Mouse (Mus musculus) megakaryocyte, adult 5-6 weeks (primary cell): ENCODE data around the gene 1700016C15Rik. TPM values are rescaled to one million over a fixed set of nuclear protein-coding genes. Genes with fewer than 3 reads are reported as not detected.

Experiments
- ATAC-seq: 2 replicates; pipeline ENCODE4 v1.8.0; 2016; ENCODE audit warnings: mild to moderate bottlenecking, inconsistent platforms; ENCODE audit not compliant: poor library complexity, severe bottlenecking
- total RNA-seq, 2 experiments: library from RNA; stranded (forward) in 1 of 2; stranded (reverse) in 1 of 2; fragments of 153-499, 151-499 nt in 1 of 2; fragments of 221-1000, 200-1000 nt in 1 of 2; gene quantifications; 2 replicates each; pipeline versions ENCODE4 v1.2.3 to v1.2.4; 2015 to 2017

1700016C15Rik gene
- total RNA-seq, 2 experiments from 2014 or later = not detected

DNA sequence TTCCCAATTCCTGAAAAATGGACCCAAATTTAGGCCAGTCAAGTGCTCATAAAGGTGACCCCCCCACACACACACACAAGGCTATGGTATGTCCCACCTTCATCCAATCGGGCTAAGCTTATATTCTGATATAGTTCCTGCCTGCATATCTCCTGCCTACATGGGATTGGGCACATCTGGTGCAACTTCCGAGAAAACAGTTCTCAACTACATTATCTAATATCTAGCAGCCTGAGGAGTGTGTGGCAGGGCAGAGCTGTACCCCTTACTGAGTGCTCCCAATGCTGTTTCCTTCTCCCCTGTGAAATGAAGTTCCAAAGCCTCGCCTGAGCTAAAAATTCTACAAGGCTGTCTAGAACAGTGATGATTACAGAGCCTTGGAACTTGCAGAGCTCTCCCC is 13.2 kb upstream of the 1700016C15Rik start:
- ATAC-seq = no peak

DNA sequence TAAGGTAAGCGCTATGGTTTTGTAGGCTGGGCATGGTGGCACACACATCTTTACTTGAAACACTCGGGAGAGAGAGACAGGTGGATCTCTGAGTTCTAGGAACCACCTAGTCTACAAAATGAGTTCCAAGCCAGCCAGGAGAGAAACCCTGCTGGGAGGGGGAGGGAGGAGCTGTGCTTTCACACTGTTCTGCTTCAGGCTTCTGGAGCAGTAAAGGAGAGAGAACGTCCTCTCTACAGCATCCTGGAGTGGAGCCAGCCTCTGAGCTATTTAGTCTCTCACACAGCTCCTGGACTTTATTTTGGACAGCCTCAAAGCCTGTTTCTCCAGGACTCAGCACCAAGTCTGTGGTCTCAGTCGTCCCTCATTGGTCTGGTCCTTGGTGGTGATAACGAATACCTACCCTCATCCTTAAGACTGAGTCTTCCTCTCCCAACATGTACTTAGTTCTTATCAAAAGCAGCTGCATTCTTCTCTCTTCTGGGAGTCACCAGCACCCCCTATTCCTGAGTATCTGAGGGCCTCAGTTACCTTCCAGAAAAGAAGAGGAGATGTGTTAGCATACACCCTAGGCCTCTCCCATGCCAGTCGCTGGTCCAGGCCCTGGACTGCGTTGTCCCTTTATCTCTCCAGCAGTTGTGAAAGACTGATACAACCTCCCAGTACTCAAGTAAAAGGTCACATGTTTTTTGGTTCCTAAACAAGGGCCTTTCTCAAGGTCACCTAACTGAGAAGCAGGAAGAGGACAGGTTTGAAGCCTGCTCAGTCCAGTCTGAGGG is 12.4 kb upstream of the 1700016C15Rik start:
- ATAC-seq = no peak

DNA sequence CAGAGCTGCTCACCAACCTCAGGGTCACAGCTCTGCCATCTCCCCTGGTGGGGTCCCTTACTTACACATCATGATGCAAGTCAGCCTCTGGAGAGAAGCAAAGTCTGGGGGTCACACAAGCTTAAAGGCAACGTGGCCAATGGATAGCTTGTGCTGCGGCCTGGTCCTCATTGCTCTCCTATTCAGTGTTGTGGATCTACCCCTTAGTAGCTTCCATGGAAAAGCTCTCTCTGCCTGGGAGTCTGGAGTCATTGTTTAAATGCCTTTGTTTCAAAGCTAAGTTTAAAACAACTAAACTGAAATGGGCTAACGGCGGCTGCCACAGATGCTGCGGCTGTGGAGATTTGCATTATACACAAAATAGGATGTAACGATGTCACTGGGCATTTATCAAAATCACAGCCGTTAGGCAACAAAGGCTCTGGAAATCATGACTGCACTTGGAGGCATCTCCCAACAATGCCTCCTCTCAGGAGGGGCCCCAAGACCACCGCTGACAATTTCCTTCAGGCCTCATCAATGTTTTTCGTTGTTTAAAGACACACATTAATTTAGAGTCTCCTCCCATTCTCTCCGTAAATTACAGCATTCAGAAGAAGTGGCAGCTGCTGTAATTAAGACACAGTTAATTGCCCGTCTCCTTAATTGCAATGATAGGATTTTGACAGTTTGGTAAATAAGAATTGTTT is 11.1 kb upstream of the 1700016C15Rik start:
- ATAC-seq = no peak

DNA sequence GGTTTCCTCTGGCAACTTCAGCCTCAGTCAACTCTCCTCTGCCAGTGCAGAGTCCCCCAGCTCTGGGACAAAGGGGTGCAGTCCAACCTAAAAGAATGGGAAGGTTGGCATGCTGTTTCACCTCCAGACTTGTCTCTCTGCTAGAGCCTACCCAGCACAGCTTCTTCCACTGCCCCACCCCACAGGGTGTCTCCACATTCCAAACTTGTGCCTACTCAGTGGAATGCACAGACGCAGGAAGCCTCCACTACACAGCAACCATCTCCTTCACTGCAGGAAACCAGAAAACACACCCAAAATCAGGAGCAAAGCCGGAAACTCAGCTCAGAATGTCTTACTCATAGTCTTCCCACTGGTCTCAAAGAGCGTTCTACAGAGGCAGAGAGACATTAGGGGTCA is 10.6 kb upstream of the 1700016C15Rik start:
- no peak for ATAC-seq

DNA sequence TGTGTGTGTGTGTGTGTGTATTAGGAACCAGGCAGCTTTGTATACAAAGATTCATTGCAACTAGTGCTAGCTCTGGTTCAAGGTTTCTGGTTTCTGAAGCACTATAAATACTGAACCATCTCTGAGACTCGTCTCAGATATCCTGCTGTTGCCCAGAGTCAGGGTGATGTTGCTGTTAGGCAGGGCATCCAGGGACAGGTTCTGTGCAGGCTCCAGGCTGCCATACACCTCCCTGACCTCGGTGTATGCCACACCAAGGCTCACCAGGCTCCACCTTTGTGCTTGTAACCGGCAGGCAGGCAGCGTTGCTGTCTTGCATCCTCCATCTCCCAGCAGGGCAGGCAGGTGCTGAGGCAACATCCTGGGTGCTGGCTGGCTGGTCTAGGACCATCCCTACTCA is 5.8 kb upstream of the 1700016C15Rik start:
- no peak for ATAC-seq

DNA sequence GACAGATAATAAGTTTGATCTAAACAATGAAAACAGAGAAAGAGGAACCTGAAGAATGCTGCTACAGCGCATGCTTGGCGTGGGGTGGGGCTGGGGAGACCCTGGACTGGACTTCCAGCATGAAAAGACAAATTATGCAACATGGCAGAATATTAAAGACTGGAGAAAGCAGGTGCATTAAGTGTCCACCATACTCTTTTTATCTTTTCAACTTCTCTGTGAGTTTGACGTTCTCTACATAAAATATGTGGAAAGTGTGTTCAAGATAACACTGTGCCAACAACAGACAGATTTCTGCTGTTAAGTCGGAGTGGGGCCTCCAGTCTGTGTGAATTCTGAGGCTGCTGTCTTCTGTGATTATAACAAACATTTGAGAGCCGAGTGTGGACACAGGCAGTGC is 2.7 kb upstream of the 1700016C15Rik start:
- peak; percentile 45; the same call in 1 of the 2 replicates for ATAC-seq

DNA sequence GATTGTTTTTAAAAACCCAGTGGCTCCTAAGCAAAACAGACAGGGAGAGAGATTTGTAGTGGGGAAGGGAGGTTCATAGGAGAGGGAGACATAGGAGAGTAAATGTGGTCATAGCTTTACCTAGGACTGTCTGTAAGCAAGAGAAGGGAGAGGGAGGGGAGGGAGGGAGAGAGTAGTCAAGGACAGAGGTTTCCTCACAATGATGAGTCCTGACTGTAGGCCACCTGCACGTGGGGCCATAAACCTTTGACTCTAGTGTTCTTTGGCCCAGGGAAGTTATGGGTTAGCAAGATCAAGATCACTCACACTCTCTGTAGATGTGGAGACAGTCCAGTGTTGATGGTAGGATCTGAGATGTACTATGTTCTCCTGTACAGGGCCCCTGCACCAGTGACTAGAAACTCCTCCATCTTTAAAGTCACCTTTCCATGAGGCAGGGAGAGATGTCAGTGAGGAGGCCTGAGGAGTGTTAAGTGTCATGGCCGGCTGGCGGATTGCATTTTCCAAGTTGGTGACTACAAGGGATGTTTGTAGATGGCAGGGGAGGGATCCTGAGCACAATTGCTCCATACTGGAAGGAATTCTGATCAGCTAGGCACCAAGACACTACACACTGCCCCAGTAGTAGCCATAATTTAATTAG is 1.6 kb upstream of the 1700016C15Rik start:
- ATAC-seq = no peak

DNA sequence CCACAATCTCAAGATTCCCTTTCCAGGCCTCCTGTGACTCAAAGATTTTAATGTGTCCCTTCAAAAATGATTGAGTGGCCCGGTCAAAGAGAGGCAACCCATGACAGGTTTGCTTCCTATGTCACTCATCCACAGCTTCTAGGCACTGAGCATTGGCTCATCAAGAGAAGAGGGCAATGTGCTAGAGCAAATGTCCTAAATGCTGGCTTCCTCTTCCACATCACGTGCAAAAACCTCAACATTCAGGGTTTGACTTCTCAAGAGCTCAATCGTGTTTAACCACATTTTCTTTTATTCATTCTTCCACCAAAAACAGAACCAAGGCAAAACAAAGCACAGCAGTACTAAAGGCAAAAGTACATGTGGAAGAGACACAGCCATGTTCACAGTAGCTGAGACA is 2.4 kb downstream of the 1700016C15Rik start:
- ATAC-seq = peak; percentile 65

DNA sequence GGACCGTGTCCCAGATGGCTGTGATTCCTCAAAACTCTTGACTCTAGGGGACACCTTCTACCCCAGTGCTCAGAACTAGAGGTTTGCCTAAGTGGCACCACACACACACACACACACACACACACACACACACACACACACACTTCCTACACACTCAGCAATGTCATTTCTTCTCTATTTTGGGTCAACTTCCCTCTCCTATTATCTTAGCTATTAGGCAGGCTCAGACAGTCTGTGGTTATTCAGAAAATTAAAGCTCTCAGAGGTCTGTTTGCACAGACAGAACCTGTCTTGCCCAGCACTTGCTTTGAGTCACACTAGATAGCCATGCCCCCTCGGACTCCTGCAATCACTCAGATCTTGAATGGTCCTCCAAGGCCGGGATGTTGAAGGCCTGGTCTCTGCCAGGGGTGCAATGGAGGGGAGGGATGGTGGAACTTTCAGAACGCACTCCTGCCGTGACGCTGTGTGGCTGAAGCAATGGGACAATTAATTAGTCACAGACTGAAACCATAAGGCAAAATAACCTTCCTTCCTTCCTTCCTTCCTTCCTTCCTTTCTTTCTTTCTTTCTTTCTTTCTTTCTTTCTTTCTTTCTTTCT is 8.0 kb downstream of the 1700016C15Rik start:
- peak; percentile 86 for ATAC-seq

DNA sequence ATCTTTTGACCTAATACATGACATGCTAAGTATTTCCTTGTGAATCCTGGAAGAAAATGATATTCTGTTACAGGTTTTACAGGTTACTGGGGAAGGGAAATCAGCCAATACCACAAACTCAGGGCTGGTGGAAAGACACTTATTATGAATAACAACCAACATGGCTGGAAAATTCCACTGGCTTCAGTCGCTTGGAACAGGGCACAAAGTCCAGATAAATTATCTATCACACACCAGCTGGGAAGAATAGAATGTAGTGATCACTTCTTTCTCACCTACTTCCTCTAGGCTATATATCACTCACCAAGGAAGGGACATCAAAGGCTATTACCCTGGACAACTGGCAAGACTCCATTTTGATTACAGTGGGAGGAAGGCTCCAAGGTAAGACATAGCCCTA is 11.1 kb downstream of the 1700016C15Rik start:
- no peak for ATAC-seq

DNA sequence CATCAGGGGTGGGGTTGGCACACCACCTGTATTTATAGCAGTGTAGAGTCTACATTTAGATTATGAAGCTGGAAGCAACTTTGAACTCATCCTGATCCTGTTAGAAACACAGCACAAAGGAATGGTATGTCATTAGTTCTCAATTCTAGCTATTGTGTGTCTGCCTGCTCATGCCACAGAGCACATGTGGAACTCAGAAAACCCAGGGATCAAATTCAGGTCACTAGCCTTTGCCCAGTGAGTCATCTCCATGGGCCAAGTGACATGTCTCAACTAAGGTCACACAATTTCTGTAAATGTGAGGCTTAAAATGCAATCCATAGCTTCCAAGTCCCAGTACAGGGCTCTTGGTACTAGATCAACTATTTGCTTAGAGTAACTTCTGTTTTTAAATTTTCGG is 12.5 kb downstream of the 1700016C15Rik start:
- no peak for ATAC-seq

DNA sequence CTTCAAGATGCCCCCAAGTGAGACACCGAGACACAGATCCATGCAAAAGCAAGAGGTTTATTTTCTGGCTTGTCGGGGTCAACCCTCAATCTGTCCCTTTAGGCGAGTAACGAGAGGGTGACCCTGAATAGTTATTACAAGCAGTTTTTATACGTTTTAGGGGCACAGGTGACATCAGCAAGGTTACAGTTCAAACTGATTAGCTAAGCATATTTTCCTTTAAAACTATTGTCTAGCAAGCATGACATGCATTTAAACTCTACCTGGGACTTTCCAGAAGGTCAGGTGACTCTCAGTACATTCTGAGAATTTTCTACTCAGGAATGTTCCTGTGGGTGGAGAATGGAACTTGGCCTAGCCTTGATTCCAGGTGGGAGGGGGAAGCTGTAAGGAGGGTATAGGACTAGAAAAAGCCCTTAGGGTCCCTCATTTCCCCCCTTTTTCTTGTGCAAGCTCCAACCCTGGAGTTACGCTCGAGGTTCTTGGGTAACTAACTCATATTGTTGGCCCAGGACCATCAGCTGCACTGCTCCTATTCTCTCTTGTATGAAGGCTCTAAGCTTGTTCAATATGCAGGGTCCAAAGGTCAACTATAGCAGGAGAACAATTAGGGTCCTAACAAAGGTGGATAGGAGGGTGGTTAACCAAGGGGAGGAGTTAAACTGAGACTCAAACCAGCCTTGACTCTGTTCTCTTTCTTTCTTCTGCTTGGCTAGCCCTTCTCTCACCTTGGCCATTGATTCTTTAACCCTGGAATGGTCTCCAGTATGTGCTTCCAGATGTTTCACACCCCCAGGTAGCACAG is 15.1 kb downstream of the 1700016C15Rik start:
- no peak for ATAC-seq

DNA sequence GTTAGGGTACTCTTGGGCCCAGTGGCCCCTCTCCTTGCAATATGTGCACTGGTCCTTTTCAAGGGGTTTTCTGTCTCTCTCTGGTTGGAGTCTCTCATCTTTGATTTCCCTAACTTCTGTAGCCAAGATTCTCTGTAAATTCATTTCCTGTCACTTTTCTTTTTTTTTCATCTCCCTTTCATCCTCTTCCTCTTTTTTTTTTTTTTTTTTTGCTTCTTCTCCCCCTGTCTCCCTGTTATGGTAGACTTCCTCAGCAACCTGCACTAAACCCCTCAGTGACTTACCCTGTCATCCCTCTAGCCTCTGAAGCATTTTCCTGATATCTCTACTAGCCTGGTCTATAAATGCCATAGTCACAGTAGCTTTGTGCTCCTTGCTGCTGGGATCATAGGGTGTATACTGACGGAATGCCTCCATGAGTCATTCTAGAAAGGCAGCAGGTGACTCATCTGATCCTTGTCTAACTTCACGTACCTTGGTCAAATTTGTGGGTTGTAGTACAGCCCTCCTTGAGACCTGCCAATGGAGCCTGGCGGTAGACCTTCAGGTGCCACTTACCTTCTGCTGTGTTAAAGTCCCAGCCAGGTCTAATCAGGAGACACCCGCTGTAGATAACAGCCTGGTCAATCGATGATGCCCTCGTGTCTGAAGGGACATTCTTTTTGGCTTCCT is 18.4 kb downstream of the 1700016C15Rik start:
- no peak for ATAC-seq

DNA sequence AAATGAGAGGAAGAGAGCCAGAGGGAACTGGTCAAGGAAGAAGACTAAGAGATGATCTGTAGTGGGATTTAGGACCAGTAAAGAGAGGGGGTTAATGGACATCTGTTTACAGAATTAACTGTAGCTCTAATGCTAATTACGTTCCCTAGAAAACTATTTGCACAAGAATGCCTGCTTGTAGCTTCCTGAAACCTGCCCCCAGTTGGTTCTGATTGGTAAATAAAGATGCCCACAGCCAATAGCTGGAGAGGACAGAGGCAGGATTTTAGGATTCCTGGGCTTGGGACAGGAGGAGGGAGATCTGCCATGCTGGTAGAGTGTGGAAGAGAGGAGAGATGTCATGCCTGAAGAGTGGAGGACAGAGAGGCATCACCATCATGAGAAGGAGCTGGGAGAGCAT is 23.9 kb downstream of the 1700016C15Rik start:
- ATAC-seq = no peak

DNA sequence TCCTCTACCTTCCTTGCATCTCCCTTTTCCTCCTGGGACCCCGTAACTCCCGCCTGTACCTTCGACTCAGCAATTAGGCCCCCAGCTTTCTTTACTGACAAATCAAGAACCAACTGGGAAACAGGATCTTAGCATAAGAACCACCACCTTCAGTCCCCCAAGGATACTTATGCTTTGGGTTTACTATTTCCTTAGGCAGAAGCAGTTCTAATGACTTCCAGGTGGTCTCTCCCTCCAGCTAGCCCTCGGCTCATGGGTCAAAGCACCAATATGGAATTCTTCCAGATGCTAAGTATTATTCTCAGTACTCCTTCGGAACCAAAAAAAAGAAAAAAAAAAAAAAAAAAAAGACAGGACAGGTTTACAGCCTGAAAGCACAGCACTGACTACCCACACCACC is 27.6 kb downstream of the 1700016C15Rik start:
- ATAC-seq = no peak

DNA sequence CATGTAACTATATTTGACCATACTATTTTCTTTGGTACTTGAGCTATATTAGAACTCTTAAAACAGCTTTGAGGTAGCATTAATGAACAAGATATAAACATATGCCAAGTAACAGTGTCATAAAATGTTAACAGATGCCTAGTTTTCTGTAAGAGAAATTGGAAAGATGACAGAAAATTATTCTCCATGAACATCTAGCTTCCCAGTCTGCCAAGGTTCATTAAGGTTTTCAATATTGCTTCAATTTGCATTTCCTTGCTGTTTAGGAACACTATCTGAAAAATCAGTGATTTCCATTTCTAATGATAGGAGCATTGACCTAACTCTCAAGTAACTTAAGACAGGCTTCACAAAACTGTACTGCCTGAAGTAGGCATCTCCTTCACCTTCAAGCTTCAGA is 39.3 kb downstream of the 1700016C15Rik start:
- no peak for ATAC-seq

DNA sequence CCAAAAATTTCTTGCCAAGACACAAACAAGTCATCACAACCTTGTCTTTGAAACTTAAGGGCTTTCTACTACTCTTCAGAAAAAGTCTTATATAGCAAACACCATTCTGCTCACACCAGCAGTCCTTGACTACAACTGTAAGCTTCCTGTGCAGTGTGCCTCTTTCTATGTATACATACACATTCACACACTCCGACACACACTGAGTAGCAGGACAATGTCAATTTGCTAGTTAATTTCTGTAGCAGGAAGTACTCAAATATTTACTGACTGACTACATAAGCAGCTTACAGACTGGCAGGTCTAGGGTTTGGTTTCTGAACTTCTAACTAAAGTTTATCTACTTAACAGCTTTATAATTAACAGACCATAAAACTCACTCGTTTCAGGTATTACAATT is 47.8 kb downstream of the 1700016C15Rik start:
- ATAC-seq = peak; percentile 9; the same call in 1 of the 2 replicates

DNA sequence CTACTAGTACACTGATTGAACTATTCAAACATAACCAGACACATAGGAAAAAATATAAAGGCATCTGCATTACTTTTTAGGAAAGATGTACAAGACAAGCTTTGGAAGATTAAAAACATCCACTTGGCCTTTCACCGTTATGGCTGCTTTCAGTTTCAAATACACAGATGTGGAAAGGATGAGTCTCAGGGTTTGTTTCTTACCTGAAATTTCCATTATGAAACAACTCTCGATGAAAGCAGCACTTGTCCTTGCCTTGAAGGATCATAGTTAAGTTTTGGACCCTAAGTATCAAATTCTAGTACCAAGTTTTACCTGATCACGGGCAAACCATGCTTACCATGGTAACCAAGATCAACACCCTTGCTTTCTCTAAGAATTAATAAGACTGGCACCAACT is 63.2 kb downstream of the 1700016C15Rik start:
- no peak for ATAC-seq

DNA sequence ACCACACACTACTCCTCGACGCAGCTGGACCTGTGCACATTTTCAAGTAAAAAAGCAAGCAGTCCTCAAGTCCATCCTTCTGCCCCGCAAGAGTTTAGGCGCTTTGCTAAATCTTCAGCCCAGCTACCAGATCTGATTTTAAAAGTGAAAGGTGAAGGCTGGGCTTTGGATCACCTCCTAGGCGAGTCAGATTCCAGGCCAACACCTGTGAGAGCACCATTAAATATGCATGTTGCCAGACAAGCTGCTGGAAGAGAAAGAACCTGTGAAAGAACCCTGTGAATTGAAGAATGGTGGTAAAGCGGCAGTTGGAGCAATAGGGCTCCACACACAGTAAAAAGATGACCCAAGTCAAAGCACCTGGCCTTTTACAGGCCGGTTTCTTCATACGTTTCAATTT is 65.3 kb downstream of the 1700016C15Rik start:
- no peak for ATAC-seq
